Mouse (Mus musculus) neural tube, embryonic 14.5 days (tissue): ENCODE data around the gene Fcgr2b. TPM values are rescaled to one million over a fixed set of nuclear protein-coding genes. Genes with fewer than 3 reads are reported as not detected.

Experiments used
- ATAC-seq: fragments of 200-750 bp; cut with Nextera tagmentation; 2 replicates; pipeline ENCODE4 v1.8.0; 2017; ENCODE audit warnings: low read depth, mild to moderate bottlenecking, moderate TSS enrichment, moderate library complexity
- H3K27ac ChIP-seq: fragments of 300-500 bp; sonication (generic); 2 replicates; pipeline ENCODE4 v1.5.1; 2014; ENCODE audit warnings: low read depth, mild to moderate bottlenecking, control low read depth, low read length, moderate library complexity, mixed read lengths
- H3K27me3 ChIP-seq: fragments of 300-500 bp; sonication (generic); 2 replicates; pipeline ENCODE4 v1.6.1; 2014; ENCODE audit warnings: low read length; ENCODE audit not compliant: control insufficient read depth, insufficient read depth
- H3K36me3 ChIP-seq: fragments of 300-500 bp; sonication (generic); 2 replicates; pipeline ENCODE4 v1.6.1; 2014; ENCODE audit warnings: low read length, mixed read lengths; ENCODE audit not compliant: control insufficient read depth, insufficient read depth
- H3K4me1 ChIP-seq: fragments of 300-500 bp; sonication (generic); 2 replicates; pipeline ENCODE4 v1.6.1; 2014; ENCODE audit warnings: low read length; ENCODE audit not compliant: control insufficient read depth, insufficient read depth
- H3K4me2 ChIP-seq: fragments of 300-500 bp; sonication (generic); 2 replicates; pipeline ENCODE4 v1.6.1; 2014; ENCODE audit warnings: mild to moderate bottlenecking, low read depth, low read length, control low read depth
- H3K4me3 ChIP-seq: fragments of 300-500 bp; sonication (generic); 2 replicates; pipeline ENCODE4 v1.5.1; 2014; ENCODE audit warnings: low read depth, low read length, control low read depth, mixed read lengths
- H3K9ac ChIP-seq: fragments of 300-500 bp; sonication (generic); replicated peaks from 2 replicates; pipeline ENCODE4 v1.6.1; 2014; ENCODE audit warnings: low read depth, mild to moderate bottlenecking, control low read depth, low read length, mixed read lengths
- H3K9me3 ChIP-seq: fragments of 300-500 bp; sonication (generic); 2 replicates; pipeline ENCODE4 v1.6.1; 2016; ENCODE audit warnings: low read length; ENCODE audit not compliant: control insufficient read depth
- WGBS: fragments of 180-500 bp; shearing (Covaris S2); extraction: QIAGEN DNeasy Blood & Tissue Kit; methylation state at CpG from one replicate; pipeline ENCODE4 v1.1.7; 2014; 5-methylcytosine and 5-hydroxymethylcytosine counted together
- polyA plus RNA-seq: library from polyadenylated mRNA; unstranded; fragments of >200 nt; fragmentation: Nextera tagmentation; extraction: Ambion mirVana; gene quantifications from 2 replicates; pipeline ENCODE4 v1.2.1, GENCODE M21; 2014

Fcgr2b gene
- polyA plus RNA-seq, result 0.20 and 0.75 TPM in 2 replicates

DNA sequence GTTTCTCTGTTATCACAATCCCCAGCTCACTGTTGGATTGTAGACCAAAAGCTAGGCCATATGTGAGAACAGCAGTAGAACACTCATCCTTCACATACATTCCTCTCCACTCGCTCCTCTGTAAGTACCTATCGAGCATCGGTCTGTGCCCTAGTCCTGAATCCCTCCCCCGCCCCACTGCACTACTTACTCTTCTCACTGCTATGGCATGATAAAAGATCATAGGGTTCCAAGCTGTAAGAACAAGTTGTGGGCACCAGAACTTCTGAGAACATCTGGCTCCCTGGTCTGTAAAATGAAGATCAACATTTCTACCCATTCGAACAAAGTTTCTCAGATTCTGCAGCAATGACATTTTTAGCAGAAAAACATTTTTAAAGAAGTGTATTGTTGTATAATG, at the start of gene Fcgr2b:
Gene Fcgr2b (minus strand): TSS at position 101 of the 400 bp plus-strand sequence.
- no peaks in the 10 kb centered on the region for H3K27me3 ChIP-seq
- no peaks in the 10 kb centered on the region for H3K4me1 ChIP-seq
- H3K9ac ChIP-seq, result no peak within 1 kb of the TSS
- no peaks in the 10 kb centered on the region for H3K36me3 ChIP-seq
- no peak within 1 kb of the TSS for H3K4me3 ChIP-seq
- no peak within 1 kb of the TSS for H3K4me2 ChIP-seq
- H3K27ac ChIP-seq, result no peak within 1 kb of the TSS
- WGBS, result 94% methylated on average over 5 of the region's 5 CpGs
- no peak for ATAC-seq
- no peaks in the 10 kb centered on the region for H3K9me3 ChIP-seq

DNA sequence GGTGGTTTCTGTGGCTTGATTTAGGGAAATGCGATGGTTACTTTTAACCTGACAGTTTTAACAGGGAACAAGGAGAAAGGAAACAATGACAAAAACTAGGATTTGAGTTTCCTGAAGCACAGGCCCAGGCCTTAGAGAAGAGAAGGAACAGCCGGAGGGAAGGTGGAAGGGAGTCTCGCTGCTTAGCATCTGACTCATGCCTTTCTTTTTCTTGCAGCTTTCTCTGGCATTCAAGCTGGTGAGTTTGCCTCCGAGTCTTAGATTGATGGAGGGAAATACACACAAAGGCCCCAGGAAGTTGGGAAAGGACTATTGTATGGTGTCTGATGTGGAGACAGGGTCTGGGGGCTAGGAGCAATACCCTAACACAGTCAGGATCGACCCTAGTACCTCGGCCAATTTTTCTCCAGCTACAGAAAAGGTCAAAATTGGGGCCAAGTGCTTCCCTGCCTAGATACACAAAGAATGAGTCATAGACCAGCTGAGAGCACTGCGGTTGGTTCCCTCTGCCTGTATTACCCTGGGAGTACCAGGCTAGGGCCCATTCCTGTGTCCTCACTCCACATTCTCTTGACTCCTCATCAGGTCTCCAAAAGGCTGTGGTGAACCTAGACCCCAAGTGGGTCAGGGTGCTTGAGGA, 43.1 kb upstream of the Fcgr2b start:
- 76% methylated on average over 7 of the region's 7 CpGs for WGBS
- Histone ChIP-seq H3K4me1 (no peaks in the 10 kb centered on the region), H3K9me3 (no peaks in the 10 kb centered on the region), H3K36me3 (no peaks in the 10 kb centered on the region), H3K27me3 (no peaks in the 10 kb centered on the region), H3K4me2 (no peak overlapping the region), H3K9ac (no peak overlapping the region), H3K27ac (no peak overlapping the region), H3K4me3 (no peak overlapping the region)
- no peak for ATAC-seq

DNA sequence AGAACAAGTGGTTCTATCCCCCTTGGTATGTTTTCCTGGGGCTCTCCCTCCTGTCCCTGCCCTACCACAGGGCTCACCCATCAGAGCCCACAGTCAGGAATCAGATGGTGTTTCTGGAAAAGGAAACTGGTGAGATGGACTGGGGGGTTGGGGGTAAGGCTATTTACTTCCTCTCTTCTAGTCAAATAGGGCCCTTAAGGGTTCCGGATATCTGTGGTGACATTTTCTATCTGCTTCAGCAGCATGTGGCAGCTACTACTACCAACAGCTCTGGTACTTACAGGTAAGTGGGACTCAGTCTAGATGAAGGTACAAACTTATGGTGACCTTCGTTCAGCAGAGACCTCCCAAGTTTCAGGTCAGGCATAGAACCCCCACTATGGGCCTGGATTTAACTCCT, 42.4 kb upstream of the Fcgr2b start, which contains the start of gene Fcgr4:
Gene Fcgr4 (plus strand): TSS at position 184 of the 400 bp plus-strand sequence.
- Histone ChIP-seq H3K27me3 (no peaks in the 10 kb centered on the region), H3K4me2 (no peak within 1 kb of the TSS), H3K9me3 (no peaks in the 10 kb centered on the region), H3K36me3 (no peaks in the 10 kb centered on the region), H3K27ac (no peak within 1 kb of the TSS), H3K4me1 (no peaks in the 10 kb centered on the region), H3K9ac (no peak within 1 kb of the TSS), H3K4me3 (no peak within 1 kb of the TSS)
- 96% methylated on average over 2 of the region's 2 CpGs for WGBS
- ATAC-seq, result no peak

DNA sequence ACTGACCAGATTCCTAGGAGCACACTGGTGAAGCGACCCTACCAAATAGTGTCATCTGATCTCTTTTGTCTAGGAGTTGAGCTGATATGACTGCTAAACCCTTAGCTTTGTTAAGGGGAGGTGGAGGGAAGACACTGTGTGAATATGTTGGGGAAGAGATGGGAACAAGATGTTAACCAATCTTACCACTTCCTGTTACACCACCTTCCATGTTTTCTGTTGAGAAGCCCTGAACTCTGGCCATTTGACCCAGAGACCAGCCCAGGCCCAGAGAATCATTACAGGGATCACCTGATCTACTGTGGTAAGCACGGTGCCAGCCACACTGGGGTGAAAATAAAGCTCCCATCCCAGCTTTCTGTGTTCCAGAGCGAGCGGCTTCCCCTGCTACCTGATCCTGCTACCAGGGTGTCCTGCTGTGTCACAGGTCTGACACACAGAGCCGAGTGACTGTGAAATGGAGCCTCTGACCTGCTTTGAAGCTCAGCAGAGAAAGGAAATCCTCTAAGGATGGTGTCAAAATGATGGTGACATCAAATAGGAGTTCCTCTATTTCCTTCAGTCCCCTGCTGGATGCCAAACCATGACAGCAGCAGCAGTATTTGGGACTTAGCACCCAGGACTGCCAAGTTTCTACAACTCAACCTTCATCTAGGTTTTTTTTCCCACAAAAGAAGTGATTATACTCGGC, 41.3 kb upstream of the Fcgr2b start:
- 61% methylated on average over 6 of the region's 6 CpGs for WGBS
- no peaks in the 10 kb centered on the region for H3K36me3 ChIP-seq

DNA sequence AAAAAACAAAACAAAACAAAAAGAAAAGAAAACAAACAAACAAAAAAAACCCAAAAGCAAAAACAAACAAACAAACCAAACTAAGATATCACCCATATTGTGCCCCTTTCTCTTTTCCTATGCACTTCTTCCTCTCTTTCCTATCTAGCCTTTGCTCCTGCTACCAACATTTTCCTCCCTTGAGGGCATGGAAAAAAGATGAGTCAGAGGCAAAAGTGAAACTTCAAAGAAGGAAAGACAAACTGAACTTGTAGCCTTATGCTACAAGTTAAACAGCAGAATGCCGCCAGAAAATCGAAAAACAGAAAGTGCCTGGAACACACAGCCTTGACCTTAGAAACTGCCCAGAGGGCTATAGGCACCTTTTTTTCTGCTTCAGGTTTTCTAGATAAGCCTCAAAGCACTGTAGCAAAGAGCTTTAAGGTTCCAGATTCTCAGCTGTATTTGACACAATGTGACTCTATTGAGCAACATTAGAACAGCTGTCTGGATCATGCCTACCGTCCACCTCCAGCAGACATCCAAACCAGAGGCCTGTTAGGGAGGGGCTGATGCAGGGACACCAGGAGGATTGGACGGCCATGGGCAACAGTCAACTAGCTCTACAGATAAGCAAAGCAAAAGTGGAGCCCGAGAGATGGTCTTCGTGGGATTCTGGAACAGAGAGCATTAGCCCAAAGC, 40.5 kb upstream of the Fcgr2b start:
- Histone ChIP-seq H3K36me3 (no peaks in the 10 kb centered on the region), H3K4me1 (no peaks in the 10 kb centered on the region), H3K4me2 (no peak overlapping the region), H3K9me3 (no peaks in the 10 kb centered on the region), H3K4me3 (no peak overlapping the region), H3K27me3 (no peaks in the 10 kb centered on the region), H3K9ac (no peak overlapping the region), H3K27ac (no peak overlapping the region)
- no peak for ATAC-seq
- WGBS, result 91% methylated on average over 6 of the region's 6 CpGs

More for the DNA sequence above, 41.3 kb upstream of the Fcgr2b start:
- H3K4me2 ChIP-seq, result no peak overlapping the region
- no peak for ATAC-seq
- no peaks in the 10 kb centered on the region for H3K27me3 ChIP-seq
- no peak overlapping the region for H3K4me3 ChIP-seq
- H3K4me1 ChIP-seq, result no peaks in the 10 kb centered on the region
- no peak overlapping the region for H3K27ac ChIP-seq
- no peak overlapping the region for H3K9ac ChIP-seq
- H3K9me3 ChIP-seq, result no peaks in the 10 kb centered on the region

DNA sequence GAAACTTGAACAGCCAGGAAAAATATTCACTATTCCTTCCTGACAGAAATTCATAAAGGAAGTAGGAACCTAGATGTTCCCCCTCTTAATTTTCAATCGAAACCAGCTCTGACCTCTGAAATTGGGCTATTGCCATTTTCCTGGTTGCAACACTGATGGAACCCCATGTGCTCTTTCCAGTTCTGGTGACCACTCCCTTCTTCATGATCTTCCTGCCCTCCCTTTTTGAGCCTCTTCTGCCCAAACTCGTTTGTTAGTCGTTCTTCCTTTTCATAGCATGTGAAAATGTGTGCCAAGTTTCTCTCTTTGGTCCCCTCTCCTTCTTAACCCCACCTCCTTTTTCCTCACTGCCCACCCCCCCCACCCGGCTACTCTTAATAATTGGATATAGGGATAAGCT, 35.4 kb upstream of the Fcgr2b start:
- Histone ChIP-seq H3K36me3 (no peaks in the 10 kb centered on the region), H3K27ac (no peak overlapping the region), H3K9me3 (no peaks in the 10 kb centered on the region), H3K27me3 (no peaks in the 10 kb centered on the region), H3K4me1 (no peaks in the 10 kb centered on the region), H3K9ac (no peak overlapping the region), H3K4me2 (no peak overlapping the region), H3K4me3 (no peak overlapping the region)
- WGBS, result 83% methylated on average over 4 of the region's 4 CpGs
- ATAC-seq, result no peak

DNA sequence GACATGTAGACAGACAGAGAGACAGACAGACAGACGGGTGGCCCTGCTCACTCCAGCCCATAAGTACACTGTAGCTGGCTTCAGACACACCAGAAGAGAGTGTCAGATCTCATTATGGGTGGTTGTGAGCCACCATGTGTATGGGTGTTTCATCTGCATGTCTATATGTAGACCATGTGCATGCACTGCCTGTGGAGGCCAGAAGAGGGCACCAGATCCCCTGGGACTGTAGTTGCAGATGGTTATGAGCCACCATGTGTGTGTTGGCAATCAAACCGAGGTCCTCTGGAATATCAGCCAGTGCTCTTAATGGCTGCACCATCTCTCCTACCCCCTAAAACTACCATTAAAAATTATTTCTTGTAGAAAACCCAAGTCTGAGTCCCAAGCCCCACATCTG, 30.6 kb upstream of the Fcgr2b start:
- no peaks in the 10 kb centered on the region for H3K9me3 ChIP-seq
- 90% methylated on average over 2 of the region's 2 CpGs for WGBS

DNA sequence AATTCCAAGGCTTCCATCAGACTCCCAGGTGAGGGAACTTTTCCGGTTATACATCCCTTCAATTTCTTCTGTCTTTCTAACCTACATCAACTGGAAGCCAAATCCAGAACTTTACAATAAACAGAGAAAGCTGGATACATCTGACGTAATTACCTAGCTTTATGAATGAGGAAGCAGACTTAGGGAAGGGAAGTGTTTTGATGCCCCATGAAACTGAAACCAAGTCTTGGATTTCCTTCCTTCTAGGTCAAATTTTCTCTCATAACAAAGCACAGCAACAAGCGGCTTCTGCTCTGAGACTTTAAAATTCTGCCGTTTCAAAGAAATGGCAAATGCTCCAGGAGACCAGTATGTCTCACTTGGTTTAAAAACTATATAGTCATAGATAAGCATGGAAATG, 30.0 kb upstream of the Fcgr2b start:
- WGBS, result 91% methylated on average over 4 of the region's 4 CpGs
- no peak overlapping the region for H3K4me2 ChIP-seq
- no peak overlapping the region for H3K9ac ChIP-seq
- no peaks in the 10 kb centered on the region for H3K9me3 ChIP-seq
- no peak overlapping the region for H3K27ac ChIP-seq
- H3K4me3 ChIP-seq, result no peak overlapping the region
- H3K4me1 ChIP-seq, result no peaks in the 10 kb centered on the region
- no peak for ATAC-seq
- H3K27me3 ChIP-seq, result no peaks in the 10 kb centered on the region
- H3K36me3 ChIP-seq, result no peaks in the 10 kb centered on the region

More for the DNA sequence above, 30.6 kb upstream of the Fcgr2b start:
- no peak for ATAC-seq
- H3K4me1 ChIP-seq, result no peaks in the 10 kb centered on the region
- H3K27ac ChIP-seq, result no peak overlapping the region
- H3K27me3 ChIP-seq, result no peaks in the 10 kb centered on the region
- no peak overlapping the region for H3K4me2 ChIP-seq
- H3K36me3 ChIP-seq, result no peaks in the 10 kb centered on the region
- H3K9ac ChIP-seq, result no peak overlapping the region
- H3K4me3 ChIP-seq, result no peak overlapping the region

DNA sequence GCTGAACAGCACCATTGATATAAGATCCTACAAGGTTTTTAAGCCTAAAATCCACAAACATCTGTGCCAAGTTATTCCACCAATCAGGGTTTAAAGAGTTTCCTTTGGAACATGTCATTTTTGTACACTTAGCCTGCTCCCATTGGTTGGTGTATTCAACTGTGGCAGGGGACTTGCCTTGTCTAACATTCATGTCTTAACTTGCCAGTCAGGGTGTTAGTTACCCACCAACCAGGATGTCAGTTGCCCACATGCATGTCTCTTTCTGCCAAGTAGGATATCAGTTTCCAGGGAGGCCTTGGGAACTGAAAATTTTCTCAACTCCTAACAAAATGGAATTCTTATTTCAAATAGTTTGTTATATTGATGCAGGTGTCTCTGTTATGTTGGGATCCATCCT, 29.2 kb upstream of the Fcgr2b start:
- H3K27ac ChIP-seq, result no peak overlapping the region
- no peaks in the 10 kb centered on the region for H3K27me3 ChIP-seq
- no peak overlapping the region for H3K9ac ChIP-seq
- no peaks in the 10 kb centered on the region for H3K36me3 ChIP-seq
- H3K4me3 ChIP-seq, result no peak overlapping the region
- no peaks in the 10 kb centered on the region for H3K4me1 ChIP-seq
- ATAC-seq, result no peak
- H3K9me3 ChIP-seq, result no peaks in the 10 kb centered on the region
- H3K4me2 ChIP-seq, result no peak overlapping the region
